ENCODE assay signal across 9 mouse cellular contexts in the genomic region with DNA sequence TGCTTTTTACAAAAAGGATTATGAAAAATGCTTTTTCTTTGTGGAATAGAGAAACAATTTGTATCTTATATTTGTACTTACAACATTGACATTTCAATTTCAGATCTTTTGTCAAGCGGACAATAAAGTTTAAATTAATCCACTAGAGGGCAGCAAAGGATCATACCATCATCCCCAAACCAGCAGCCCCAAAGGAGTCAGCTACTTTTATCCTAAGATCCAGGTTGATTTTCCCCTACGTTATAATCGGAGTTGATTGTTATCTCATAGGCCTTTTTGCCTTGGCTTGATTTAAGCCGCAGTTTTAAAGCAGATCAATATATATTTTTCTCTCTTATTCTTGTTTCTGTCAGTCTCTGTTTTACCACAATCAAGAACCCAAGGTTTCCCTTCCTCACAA. TPM values are rescaled to one million over a fixed set of nuclear protein-coding genes. Genes with fewer than 3 reads are reported as not detected.
A peak's percentile ranks its signal among the peaks of the same experiment; 100 is the strongest.
DNase-seq lines count a peak whose midpoint lies in the region; ATAC-seq and TF ChIP-seq lines count a peak whose summit lies in the region.
"Had no signal": no experiment of that assay in that cellular context is flagged by ENCODE, and none has a peak within 500 bp of the region (broad histone marks: within the 10 kb centered on the region; RNA-seq: fewer than 3 reads in every experiment).

No protein-coding gene starts in this region.

- intact Hi-C loops in gastrocnemius, adult 2 months (cut with DNase I) = loop anchor here (2.0 kb wide), 1 partner anchor 219 kb away; no protein-coding TSS in a partner anchor

- H3K27me3 ChIP-seq in Patski = peaks cover 12% of the 10 kb centered on the region
- H3K27me3 ChIP-seq in hindbrain, embryonic 12.5 days = no peaks in the 10 kb centered on the region
- no peaks in the 10 kb centered on the region for H3K27me3 ChIP-seq in neural tube, embryonic 15.5 days (replicated peaks)
- H3K27me3 ChIP-seq: stomach, embryonic 15.5 days had no signal

- H3K36me3 ChIP-seq in hindbrain, embryonic 12.5 days = no peaks in the 10 kb centered on the region
- H3K36me3 ChIP-seq in neural tube, embryonic 15.5 days = no peaks in the 10 kb centered on the region
- H3K36me3 ChIP-seq: stomach, embryonic 15.5 days had no signal

- H3K4me2 ChIP-seq in hindbrain, embryonic 12.5 days (replicated peaks) = no peak overlapping the region
- H3K4me2 ChIP-seq in neural tube, embryonic 15.5 days = no peak overlapping the region
- H3K4me2 ChIP-seq: stomach, embryonic 15.5 days had no signal

- H3K27ac ChIP-seq in gastrocnemius, adult 2 months = no peak overlapping the region
- no peak overlapping the region for H3K27ac ChIP-seq in hindbrain, embryonic 12.5 days
- H3K27ac ChIP-seq in neural tube, embryonic 15.5 days (replicated peaks) = no peak overlapping the region
- H3K27ac ChIP-seq: stomach, embryonic 15.5 days had no signal

- no peaks in the 10 kb centered on the region for H3K9me3 ChIP-seq in hindbrain, embryonic 12.5 days (replicated peaks)
- H3K9me3 ChIP-seq in neural tube, embryonic 15.5 days (replicated peaks) = no peaks in the 10 kb centered on the region
- H3K9me3 ChIP-seq: stomach, embryonic 15.5 days had no signal

- WGBS in hindbrain, embryonic 12.5 days = 20% methylated on average over 4 of the region's 4 CpGs
- 14% methylated on average over 4 of the region's 4 CpGs for WGBS in neural tube, embryonic 15.5 days

- no peak overlapping the region for H3K9ac ChIP-seq in hindbrain, embryonic 12.5 days
- H3K9ac ChIP-seq in neural tube, embryonic 15.5 days (replicated peaks) = no peak overlapping the region
- H3K9ac ChIP-seq: stomach, embryonic 15.5 days had no signal

- in situ Hi-C loops in Patski (cut with MboI; ENCODE audit: low pct_unique_long_range_greater_than_20kb) = loop anchor here (5.0 to 25.0 kb wide), 2 partner anchors 221 to 471 kb away; no protein-coding TSS in a partner anchor

- H3K4me3 ChIP-seq in gastrocnemius, adult 2 months = peak overlapping the region; percentile 51
- no peak overlapping the region for H3K4me3 ChIP-seq in hindbrain, embryonic 12.5 days
- no peak overlapping the region for H3K4me3 ChIP-seq in neural tube, embryonic 15.5 days (replicated peaks)
- H3K4me3 ChIP-seq: stomach, embryonic 15.5 days had no signal

- CTCF ChIA-PET in Patski (lab: Charles Lee) = interaction anchor here (1.2 to 3.3 kb wide), 6 partner anchors 10 to 219 kb away, joined by 3 to 17 read pairs (median 4); a partner anchor contains a TSS

- H3K4me1 ChIP-seq in hindbrain, embryonic 12.5 days = no peaks in the 10 kb centered on the region
- H3K4me1 ChIP-seq in neural tube, embryonic 15.5 days = no peaks in the 10 kb centered on the region
- H3K4me1 ChIP-seq: stomach, embryonic 15.5 days had no signal

- peak; percentile 66 for TF ChIP-seq CTCF in gastrocnemius, adult 2 months (IDR thresholded peaks at IDR 0.05)
- TF ChIP-seq CTCF in Patski (IDR thresholded peaks at IDR 0.05) = peak; percentile 63

- ATAC-seq in Patski = peak; percentile 81
- ATAC-seq in hindbrain, embryonic 12.5 days (ENCODE audit: low FRiP score) = peak; percentile 71; the same call in 1 of the 2 replicates
- peak; percentile 74; the same call in 1 of the 2 replicates for ATAC-seq in neural tube, embryonic 15.5 days (ENCODE audit: low FRiP score)

- no peak for DNase-seq in gastrocnemius, adult 2 months
- no peak for DNase-seq in gastrocnemius, postnatal 4 days (ENCODE audit: low spot score in 2 of 2)
- DNase-seq in 3T3-L1 (ENCODE audit: low read depth, low spot score) = peak; percentile 89
- peak; percentile 24 for DNase-seq in Patski (ENCODE audit: low read depth, low spot score)
- no peak for DNase-seq in urinary bladder, postnatal 10 days (ENCODE audit: low spot score)
- no peak for DNase-seq in cerebellum, adult 18-20 months

- POLR2A ChIA-PET in Patski (lab: Charles Lee) = no interaction called here

RNA-seq across cellular contexts. Expression of a gene that starts 6.3 kb away (rescaled TPM):
- not detected for total RNA-seq in gastrocnemius, adult 2 months (2021)
- total RNA-seq in gastrocnemius, postnatal 4 days (2021) = not detected
- not detected for polyA plus RNA-seq in Patski (2021)
- polyA plus RNA-seq in hindbrain, embryonic 12.5 days (2016; fragmentation: Nextera tagmentation; extraction: Ambion mirVana) = not detected in 2 replicates
- not detected in 2 replicates for polyA plus RNA-seq in neural tube, embryonic 15.5 days (2015; fragmentation: Nextera tagmentation; extraction: Ambion mirVana)
- polyA plus RNA-seq: stomach, embryonic 15.5 days had no signal

RNA-seq across cellular contexts. Expression of a gene that starts 18.8 kb away (rescaled TPM):
- total RNA-seq in gastrocnemius, adult 2 months (2021) = 1 to 10 TPM; 4.9 to 6.6 TPM
- total RNA-seq in gastrocnemius, postnatal 4 days (2021) = 10 to 100 TPM; 10.5 to 11.4 TPM
- 21.5 TPM for polyA plus RNA-seq in Patski (2021)
- 21.1 and 21.3 TPM in 2 replicates for polyA plus RNA-seq in hindbrain, embryonic 12.5 days (2016; fragmentation: Nextera tagmentation; extraction: Ambion mirVana)
- 11.9 and 12.0 TPM in 2 replicates for polyA plus RNA-seq in neural tube, embryonic 15.5 days (2015; fragmentation: Nextera tagmentation; extraction: Ambion mirVana)

Comparison
In these comparisons a context has a peak if more than half of its experiments do, and no peak if none do; other contexts are left out.
1. DNase-seq: peak in 3T3-L1 (single experiment) and Patski (single experiment); none in gastrocnemius, adult 2 months (single experiment), gastrocnemius, postnatal 4 days (0 of 2), urinary bladder, postnatal 10 days (single experiment) and cerebellum, adult 18-20 months (0 of 2).
2. Peak in every context shown above with its lines, with median percentiles within 50 percentile points of each other: ATAC-seq.